Mouse (Mus musculus) kidney, postnatal 10 days (tissue): ENCODE results near the gene Tjp2.
"Not testable (repeated sequence)": the region's sequence is repeated elsewhere in the genome, so short reads cannot be mapped to it uniquely, and the experiment has no call there.

Experiments used
- DNase-seq: peaks from one replicate; pipeline ENCODE4 v3.0.0; 2021; ENCODE audit warnings: mixed read lengths

Tjp2 gene

GRCm38 (mm10) chr19:24120811-24121210 is 104.0 kb downstream of the Tjp2 start:
- DNase-seq: no peak

DNA sequence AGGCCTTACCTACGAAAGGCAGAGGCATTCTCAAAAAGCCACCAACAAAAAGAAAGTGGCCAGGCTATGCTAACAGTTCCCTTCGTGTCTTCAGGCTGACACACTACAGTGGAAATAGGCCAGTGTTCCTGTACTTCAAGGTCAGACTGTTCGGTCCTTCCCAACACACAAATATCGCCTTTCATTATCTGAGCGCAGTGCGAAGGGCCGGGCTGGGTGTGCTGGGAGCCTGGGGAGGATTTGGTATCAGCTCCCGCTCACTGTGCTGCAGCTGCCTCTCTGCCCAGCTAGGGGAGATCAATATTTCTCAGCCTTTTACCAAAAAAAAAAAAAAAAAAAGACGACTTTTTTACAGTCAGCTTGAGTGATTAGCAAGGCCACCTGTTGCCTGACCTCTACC is 106.1 kb downstream of the Tjp2 start:
- DNase-seq: no peak

DNA sequence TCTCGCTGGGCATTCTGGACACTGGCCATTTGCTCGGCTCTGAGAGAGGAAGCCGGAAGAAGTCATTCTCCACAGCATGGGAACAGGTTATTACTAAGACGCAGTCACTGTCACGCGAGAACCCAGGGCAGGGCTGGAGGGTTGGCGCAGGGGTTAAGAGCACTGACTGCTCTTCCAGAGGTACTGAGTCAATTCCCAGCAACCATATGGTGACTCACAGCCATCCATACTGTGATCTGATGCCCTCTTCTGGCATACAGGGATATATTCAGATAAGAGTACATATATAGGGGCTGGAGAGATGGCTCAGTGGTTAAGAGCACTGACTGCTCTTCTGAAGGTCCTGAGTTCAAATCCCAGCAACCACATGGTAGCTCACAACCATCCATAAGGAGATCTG is 113.2 kb downstream of the Tjp2 start:
- no peak for DNase-seq

GRCm38 (mm10) chr19:24107707-24108106 is 117.1 kb downstream of the Tjp2 start:
- DNase-seq: no peak

DNA sequence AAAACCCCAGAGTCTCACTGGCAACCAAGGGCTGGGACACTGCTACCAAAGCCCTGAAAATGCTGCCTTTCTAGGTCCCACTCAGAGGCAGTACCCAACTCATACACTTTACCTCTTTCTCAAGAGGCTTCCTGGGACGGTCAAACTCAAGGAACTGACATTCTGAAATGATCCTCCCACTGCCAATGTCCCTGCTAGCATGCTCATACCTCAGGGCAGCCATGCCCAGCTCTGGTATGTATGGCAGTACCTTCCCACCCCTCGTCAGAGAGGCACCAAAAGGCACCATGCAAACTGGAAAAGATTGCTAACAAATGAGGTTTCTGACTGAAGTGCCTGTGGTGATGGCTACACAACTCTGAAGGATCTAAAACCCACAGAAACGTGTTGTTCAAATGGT is 121.0 kb downstream of the Tjp2 start:
- DNase-seq: no peak

- no peak for DNase-seq
Measured at GRCm38 (mm10) chr19:24102562-24103126, 122.2 kb downstream of the Tjp2 start.

DNA sequence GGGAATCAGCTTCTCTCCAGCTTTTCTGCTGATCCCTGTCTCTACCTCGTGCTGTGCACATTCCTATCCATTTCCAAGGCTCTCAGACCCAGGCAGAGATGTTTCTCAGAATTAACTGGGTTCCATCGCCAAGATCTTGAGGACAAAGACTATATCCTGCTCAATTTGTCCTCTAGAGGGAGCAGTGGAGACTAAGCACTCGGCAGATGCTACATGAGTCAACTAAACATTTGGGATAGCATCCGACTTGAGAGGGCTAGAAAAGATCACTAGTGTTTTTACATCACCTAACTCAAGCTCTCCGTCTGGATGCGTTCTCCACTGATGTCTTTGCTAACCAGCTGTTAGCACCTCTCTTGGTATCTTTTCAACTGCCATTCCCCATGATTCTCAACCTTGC is 123.6 kb downstream of the Tjp2 start:
- no peak for DNase-seq

DNA sequence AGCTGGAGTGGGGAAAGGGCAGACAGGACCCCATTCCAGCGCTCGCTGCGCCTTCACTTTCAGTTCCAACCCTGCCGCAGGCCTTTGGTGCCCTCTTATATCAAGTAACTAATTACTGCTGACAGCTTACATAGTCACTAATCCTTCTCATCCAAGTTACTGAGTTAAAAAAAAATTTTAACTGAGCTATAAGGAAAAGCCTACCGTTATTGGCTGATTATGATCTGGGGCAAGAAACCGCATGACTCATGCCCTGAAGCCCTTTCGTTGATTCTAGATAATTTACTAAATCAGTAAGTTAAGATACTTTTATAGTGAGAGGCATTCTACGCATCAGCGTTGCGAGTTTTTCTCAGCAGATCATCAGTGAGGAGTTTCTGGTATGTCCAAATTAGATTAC is 126.1 kb downstream of the Tjp2 start:
- DNase-seq: no peak

DNA sequence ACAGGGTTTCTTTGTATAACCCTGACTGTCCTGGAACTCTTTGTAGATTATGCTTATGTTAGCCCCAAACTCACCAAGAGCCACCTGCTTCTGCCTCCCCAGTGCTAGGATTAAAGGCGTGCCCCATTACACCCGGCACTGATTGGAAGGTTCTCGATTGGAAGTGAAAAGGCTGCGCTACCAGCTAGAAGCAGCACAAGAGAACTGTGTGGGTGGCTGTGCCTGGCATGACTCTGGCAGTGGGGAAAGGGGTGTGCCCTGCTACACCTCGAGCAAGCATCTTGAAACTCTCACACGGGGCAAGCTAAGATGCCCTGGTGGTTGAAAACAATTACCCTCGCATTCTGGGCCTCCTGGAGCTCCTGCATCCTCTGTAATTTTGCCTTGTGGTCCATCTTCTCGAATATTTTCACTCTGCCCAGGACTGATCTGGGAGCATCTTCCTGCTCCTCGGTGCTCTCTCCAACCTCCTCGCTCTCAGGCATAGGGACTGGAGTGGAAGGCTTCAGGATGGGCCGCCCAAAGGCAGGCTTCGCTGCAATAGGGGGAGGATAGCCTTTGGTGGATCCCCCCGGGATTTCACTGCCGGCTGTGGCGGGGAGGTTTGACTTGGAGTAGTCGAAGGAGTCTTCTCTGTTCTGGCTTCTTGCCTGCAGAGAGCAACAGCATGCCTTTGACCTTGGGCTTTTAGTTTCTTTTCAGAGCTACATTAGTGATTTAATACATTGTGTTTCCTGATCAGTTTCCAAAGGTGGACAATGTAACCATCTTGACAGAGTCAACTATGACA is 127.0 kb downstream of the Tjp2 start:
- no peak for DNase-seq

DNA sequence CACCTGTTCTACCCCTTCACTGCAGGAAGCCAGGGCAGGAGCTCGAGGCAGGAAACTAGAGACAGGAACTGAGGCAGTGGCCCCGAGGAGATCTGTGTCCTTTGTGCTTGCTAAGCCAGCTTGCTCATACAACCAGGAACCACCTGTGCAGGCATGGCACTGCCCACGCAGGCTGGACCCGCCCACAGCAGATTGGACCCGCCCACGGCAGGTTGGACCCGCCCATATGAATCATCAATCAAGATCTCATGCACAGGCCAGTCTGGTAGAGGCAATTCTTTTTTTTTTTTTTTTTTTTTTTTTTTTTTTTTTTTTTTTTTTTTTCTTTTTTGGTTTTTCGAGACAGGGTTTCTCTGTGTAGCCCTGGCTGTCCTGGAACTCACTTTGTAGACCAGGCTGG is 132.8 kb downstream of the Tjp2 start:
- not testable (repeated sequence) for DNase-seq

DNA sequence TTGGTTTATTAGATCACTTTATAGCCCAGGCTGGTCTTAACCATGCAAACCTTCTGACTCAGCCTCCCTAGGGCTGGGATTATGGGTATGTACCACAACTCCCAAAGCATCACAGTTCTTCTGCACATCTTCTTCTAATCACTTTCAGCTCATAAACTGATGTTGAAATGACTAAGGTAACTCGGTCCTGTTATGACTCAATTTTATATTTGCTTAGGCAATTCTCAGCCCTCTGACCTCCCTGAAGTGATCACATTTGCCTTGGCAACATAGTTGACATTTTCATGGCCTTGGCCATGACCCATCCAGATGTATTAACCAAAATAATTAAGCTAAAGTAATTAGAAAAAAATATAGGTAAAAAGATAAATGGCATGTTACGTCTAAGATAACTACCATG is 134.5 kb downstream of the Tjp2 start:
- no peak for DNase-seq

DNA sequence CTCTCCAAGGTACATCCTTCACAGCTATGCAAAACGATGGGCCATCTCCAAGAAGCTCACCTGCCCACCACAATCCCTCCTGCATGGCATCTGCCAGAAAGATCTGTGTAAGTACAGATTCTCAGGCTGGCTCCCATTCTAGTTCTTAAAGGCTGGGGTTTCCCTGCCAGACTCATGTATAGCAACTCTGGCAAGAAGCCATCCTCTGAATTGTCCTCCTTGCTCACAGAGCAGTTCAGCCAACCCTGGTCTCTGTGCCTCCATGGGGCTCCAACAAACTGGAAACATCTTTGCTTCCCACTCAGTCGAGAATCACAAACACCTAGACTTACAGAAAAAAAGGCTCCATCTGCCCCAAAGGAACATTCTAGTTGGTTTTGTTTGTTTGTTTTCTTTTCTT is 139.5 kb downstream of the Tjp2 start:
- no peak for DNase-seq

- no peak for DNase-seq
Measured at GRCm38 (mm10) chr19:24080417-24081080, 144.3 kb downstream of the Tjp2 start.

GRCm38 (mm10) chr19:24077658-24078057 is 147.2 kb downstream of the Tjp2 start:
- DNase-seq: no peak

DNA sequence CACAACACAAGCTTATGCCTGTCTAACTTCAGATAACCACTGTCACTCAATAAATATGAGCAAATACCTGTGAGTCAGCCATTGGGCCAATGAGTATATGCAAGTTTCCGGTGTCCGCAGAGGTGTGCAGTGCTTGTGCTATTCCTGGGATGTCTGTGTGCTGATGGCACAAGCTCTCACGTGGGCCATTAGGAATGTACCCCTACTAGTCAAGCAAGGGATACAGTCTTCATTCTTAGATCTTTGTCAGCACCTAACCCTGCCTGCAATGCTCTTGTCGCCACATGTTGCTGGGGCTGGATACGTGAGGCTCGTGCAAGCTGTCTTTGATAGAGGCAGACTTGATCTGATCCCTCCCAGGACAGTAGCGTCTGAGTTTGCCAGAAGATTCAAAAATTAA is 148.3 kb downstream of the Tjp2 start:
- no peak for DNase-seq

DNA sequence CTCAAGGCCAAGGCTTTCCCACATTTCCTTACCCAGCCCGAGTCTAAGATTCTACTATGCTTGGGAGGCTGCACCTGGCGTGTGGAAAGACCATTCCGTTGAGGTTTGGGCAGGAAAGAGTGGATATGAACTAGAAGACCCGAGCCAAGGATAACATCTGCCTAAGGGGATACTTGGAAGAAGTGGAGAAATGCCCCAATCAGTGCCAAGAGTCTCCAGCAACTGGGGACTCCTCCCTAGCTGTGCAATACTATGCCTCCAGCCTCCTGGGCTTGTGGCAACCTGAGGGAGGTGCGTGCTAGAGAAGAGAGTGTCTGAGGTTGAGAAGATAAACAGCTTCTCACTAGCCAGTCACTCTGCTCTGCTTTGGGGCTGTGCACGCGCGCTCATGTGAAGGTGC is 148.9 kb downstream of the Tjp2 start:
- no peak for DNase-seq

- DNase-seq: no peak
Measured at GRCm38 (mm10) chr19:24073155-24073554, 151.7 kb downstream of the Tjp2 start.

DNA sequence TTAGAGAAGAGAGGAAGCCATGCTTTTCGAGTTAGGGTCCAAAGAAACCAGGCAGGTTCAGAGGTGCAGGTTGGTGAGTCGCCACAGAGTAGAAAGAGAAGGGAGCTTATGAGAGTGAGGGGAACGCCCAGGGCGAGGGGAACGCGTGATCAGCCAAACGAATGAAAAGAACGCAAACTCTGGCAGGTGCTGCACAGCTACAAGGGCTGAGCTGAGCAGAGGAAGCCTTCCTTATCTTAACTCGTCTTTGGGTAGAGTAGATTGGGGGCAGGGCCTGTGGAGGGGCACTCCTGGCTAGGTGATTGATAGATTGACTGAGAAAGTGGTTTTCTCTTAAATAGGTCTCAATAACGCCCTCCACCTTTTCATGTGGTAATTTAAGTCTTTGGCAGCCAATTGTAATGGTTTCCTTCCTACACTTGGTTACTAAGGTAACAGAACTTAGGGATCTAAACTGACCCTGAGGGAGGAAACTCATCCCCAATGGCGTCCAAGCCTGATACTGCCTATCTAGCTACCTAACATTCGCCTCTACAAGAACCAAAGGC is 160.4 kb downstream of the Tjp2 start:
- DNase-seq: no peak

- DNase-seq: no peak
Measured at GRCm38 (mm10) chr19:24063585-24063984, 161.2 kb downstream of the Tjp2 start.

GRCm38 (mm10) chr19:24058851-24059250 is 166.0 kb downstream of the Tjp2 start:
- no peak for DNase-seq

- DNase-seq: no peak
Measured at GRCm38 (mm10) chr19:24058021-24058420, 166.8 kb downstream of the Tjp2 start.

DNA sequence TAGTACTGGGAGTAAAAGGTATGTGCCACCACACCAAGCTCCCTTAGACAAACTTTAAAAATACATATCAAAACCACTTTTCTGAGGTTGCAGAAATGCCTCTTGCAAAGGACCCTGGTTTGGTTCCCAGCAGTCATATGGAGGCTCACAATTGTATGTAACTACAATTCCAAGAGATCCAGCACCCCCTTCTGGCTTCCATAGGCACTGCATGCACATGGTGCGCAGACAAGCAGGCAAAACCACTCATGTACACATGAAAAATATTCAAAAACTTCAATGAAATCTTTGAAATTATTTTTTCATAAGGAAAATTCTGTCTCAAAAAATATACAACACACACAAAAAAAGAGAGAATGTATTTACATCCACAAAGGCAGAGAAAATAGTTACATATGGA is 167.9 kb downstream of the Tjp2 start:
- DNase-seq: no peak

- no peak for DNase-seq
Measured at GRCm38 (mm10) chr19:24054904-24055303, 169.9 kb downstream of the Tjp2 start.

GRCm38 (mm10) chr19:24054265-24054664 is 170.6 kb downstream of the Tjp2 start:
- DNase-seq: peak; percentile 35
